Mouse (Mus musculus) B cell, adult 2 months (primary cell): ENCODE measurements around the gene Klf7.

ENCODE experiments used
- DNase-seq, 2 experiments: peaks; one replicate each; pipeline ENCODE4 v3.0.0; 2022

The Klf7 gene

GRCm38 (mm10) chr1:64020672-64021635, 101.1 kb downstream of the Klf7 start:
- DNase-seq: no peak

DNA sequence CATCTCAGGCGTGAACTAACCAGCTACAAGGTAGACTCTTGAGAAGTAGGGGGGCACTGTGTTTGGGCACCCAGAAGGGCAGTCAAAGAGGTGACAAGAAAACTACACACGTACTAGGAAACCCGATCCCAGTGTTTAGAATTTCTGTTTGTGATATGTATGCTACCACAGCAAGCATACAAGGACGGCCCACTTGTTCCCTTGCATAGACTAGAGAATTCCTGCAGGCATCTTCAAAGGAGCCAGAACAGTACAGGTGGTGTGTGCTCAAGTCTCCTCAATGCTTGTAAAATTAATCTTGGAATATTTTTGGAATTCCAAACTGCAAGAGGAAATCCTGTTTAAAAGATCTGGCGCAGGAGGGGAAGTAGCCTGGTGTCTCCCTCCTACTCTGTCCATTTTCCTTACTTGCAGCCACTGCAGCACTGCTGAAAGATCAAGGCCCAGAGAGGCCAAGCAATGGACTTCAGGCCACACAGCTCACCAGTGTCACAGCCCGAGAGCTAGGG, 102.9 kb downstream of the Klf7 start:
- no peak for DNase-seq

DNA sequence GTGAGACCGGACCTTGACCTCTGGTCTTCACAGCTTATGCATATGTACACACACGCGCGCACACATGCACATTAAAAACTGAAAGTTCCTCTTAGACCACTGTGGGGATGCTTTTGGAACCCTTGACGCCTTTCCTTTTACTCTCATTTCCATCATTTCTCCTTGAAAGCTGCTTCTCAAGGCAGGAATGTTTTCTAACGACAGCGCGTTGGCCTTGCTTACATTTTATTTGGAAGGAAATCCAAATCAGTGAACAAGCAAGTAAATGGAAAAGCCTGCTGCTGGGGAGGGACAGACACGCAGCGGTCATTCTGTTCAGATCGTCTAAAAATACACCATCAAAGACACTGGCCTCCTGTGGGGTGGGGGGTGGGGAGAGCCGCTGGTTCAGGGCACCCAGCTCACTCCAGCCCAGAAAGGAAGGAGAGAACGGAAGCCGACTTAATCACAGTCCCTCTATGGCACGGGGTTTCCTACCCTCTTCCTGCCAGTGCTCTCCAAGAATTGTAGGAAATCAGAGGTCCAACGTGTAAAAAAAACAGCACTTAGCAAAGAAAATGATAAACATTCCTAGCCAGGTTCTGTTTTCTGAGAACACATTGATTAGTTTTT, 103.5 kb downstream of the Klf7 start:
- DNase-seq: no peak

GRCm38 (mm10) chr1:64014091-64014490, 108.0 kb downstream of the Klf7 start:
- DNase-seq: no peak

GRCm38 (mm10) chr1:64008994-64009393, 113.1 kb downstream of the Klf7 start:
- DNase-seq: no peak

DNA sequence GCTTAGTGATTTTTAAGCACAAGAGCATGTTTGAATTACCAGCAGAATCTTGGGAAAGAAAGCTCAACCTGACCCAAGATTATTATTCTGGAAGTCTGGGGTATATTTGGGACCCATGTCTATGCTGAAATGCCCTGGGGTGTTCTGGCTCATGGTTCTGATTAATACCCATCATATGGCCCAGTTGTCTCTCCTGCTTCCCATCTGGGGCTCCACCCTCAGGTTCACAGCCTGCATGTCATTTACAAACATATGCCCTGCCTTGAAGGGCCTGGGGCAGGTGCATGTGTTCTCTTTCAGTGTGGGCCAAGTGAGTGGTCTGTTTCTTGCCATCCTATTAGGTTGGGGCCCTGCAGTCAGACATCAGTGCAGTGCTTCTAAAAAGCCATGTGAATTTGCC, 114.1 kb downstream of the Klf7 start:
- DNase-seq: no peak

GRCm38 (mm10) chr1:64005194-64005593, 116.9 kb downstream of the Klf7 start:
- DNase-seq: no peak

GRCm38 (mm10) chr1:64003525-64004291, 118.4 kb downstream of the Klf7 start:
- no peak for DNase-seq

- no peak for DNase-seq
These were observed 120.0 kb downstream of the Klf7 start for GRCm38 (mm10) chr1:64002036-64002435.

- DNase-seq: peak; percentile 34 to 38
These were observed 121.5 kb downstream of the Klf7 start for GRCm38 (mm10) chr1:64000597-64000996.

DNA sequence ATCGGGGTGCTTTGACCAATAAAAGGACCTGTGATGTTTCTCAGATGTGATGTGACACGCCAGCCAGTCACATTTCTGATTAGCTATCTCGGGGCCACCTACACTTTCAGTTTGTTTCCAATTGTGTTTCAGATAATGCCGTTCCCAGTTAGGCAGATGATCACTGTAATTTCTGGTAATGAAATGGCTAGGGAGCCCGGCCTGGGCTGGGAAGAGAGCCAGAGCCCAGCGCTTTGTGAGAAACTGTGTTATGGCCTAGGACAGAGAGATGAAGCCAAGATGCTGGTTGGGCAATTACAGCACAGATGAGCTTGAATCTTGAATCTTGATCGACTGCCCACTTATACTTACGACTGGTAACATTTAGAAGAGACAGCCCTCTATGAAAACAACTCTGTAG, 122.6 kb downstream of the Klf7 start:
- no peak for DNase-seq

- no peak for DNase-seq
These were observed 123.2 kb downstream of the Klf7 start for GRCm38 (mm10) chr1:63998901-63999300.

DNA sequence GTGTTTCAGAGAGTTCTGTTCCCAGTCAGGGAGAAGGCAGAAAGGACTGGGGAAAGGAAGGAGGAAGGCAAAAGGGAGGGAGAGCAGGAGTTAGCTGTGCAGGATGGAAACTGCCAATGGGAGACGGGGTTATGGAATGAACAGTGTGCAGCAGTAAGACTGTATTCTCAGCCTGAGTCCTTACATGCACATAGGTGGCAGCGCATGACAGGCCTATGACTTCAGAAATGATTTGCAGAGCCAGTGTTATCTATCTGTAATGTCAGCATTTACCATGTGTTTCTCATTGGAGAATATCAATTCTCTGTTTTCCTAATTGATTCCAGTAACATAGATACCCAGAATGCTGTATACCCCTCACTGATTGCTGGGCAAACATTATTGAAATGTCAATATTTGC, 123.9 kb downstream of the Klf7 start:
- no peak for DNase-seq

GRCm38 (mm10) chr1:63995828-63996227, 126.3 kb downstream of the Klf7 start:
- no peak for DNase-seq

GRCm38 (mm10) chr1:63995137-63995492, 127.0 kb downstream of the Klf7 start:
- no peak for DNase-seq

DNA sequence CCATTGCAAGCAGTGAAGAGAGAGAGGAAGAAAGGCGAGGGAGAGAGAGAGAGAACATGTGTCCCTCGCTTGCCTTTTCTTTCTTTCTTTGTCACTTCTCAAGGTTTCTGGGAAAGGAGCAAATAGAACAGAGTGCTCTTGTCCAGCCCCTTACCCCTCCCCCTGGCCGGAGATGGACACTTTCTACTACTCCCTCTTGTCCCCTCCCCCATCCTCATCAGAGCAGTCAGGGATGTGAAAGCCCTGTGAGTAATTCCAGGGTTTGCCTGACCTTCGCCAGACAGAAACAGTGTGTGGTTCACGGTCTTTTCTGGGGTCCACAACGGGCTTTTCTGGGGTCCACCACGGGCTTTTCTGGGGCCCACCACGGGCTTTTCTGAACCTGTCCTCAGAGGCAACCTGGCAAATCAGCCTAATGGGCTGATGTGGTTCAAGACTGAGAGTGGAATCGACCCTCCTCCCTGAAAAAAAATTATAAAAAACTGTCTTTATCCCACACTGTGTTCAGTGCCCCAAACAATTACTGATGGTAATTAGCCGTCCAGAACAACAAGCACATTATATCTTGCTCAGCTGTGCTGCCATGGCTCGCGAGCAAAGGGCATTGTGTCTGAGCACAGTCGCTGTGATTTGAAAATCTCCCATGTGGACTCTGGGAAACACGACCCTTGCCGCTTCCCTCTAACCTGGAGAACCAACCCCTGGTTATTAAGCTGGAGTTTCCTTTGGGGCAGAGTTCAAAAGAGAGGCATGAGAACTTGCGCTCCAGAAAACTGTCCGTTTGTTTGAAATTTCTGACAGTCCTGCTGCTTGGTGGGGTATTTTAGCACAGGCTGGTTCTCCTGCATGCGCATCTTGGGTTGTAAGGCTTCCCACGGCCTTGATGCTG, 127.6 kb downstream of the Klf7 start:
- no peak for DNase-seq

DNA sequence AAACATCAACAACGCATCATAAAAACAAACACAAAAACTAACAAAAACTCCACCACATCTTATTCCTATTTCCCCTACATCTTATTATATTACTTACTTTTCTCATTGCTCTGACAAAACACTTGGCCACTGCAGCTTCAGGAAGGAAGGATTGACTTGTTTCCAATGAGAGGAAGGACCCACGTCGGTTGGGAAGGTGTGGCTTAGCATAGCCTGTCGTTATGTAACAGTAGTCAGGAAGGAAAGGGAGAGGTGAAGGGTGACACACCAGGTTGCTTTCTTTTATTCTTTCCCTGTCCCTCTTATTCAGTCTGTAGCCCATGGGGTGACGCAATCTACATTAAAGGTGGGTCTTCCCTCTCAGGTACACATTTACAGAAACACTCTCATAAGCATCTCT, 129.6 kb downstream of the Klf7 start:
- no peak for DNase-seq

- DNase-seq: no peak
These were observed 131.7 kb downstream of the Klf7 start for GRCm38 (mm10) chr1:63990416-63990815.

- DNase-seq: no peak
These were observed 141.3 kb downstream of the Klf7 start for GRCm38 (mm10) chr1:63980733-63981132.
